Mouse (Mus musculus) MEL (cell line): ENCODE data around the gene Rnf157.

Experiments
- CTCF ChIP-seq, 3 experiments: IDR thresholded peaks in 2 of 3; conservative IDR thresholded peaks in 1 of 3; 2 replicates each; pipeline ENCODE4 v1.5.1; 2011 to 2012; ENCODE audit warnings: low read length in 3 of 3, low read depth in 2 of 3, mild to moderate bottlenecking in 2 of 3, improper control_type of control experiment in 1 of 3, inconsistent platforms in 1 of 3, mixed read lengths in 1 of 3, moderate library complexity in 1 of 3; ENCODE audit not compliant: control insufficient read depth in 1 of 3, insufficient read depth in 1 of 3, poor library complexity in 1 of 3, severe bottlenecking in 1 of 3
- EP300 ChIP-seq, 2 experiments: IDR thresholded peaks; 2 replicates each; pipeline ENCODE4 v1.6.1; 2011; ENCODE audit warnings: improper control_type of control experiment in 2 of 2, low read length in 2 of 2, low read depth in 1 of 2, mild to moderate bottlenecking in 1 of 2
- HCFC1 ChIP-seq: IDR thresholded peaks from 2 replicates; pipeline ENCODE4 v1.6.1; 2012; ENCODE audit warnings: low read depth, mild to moderate bottlenecking, inconsistent platforms, low read length, improper control_type of control experiment, moderate library complexity
- POLR2A ChIP-seq, 2 experiments: IDR thresholded peaks; 2 replicates each; pipeline ENCODE4 v1.6.1; 2011 to 2012; ENCODE audit warnings: low read length in 2 of 2, mild to moderate bottlenecking in 2 of 2, control low read depth in 1 of 2, improper control_type of control experiment in 1 of 2, low read depth in 1 of 2, moderate library complexity in 1 of 2; ENCODE audit not compliant: control insufficient read depth in 1 of 2, insufficient read depth in 1 of 2, poor library complexity in 1 of 2
- SIN3A ChIP-seq: IDR thresholded peaks from 2 replicates; pipeline ENCODE4 v1.6.1; 2012; ENCODE audit warnings: low read length, improper control_type of control experiment, inconsistent platforms
- USF1 ChIP-seq: IDR thresholded peaks from 2 replicates; pipeline ENCODE4 v1.6.1; 2014; ENCODE audit warnings: low read depth, mild to moderate bottlenecking, inconsistent platforms, low read length, improper control_type of control experiment, moderate library complexity
- ZMIZ1 ChIP-seq: IDR thresholded peaks from 2 replicates; pipeline ENCODE4 v1.6.1; 2012; ENCODE audit warnings: low read depth, mild to moderate bottlenecking, inconsistent platforms, low read length, improper control_type of control experiment, moderate library complexity
- ZNF384 ChIP-seq: IDR thresholded peaks from 2 replicates; pipeline ENCODE4 v1.6.1; 2012; ENCODE audit warnings: low read depth, mild to moderate bottlenecking, inconsistent platforms, low read length, improper control_type of control experiment

GRCm38 (mm10) chr11:116358926-116359637 is 53.8 kb downstream of the Rnf157 start:
- no peak for TF ChIP-seq CTCF (IDR thresholded peaks at IDR 0.05 in 2 of 3, conservative IDR thresholded peaks at IDR 0.05 in 1 of 3; ENCODE audit: control insufficient read depth in 1 of 3, insufficient read depth in 1 of 3, low read depth in 2 of 3, low read length in 3 of 3, poor library complexity in 1 of 3, severe bottlenecking in 1 of 3)
- no peak for TF ChIP-seq SIN3A
- no peak for TF ChIP-seq ZMIZ1
- no peak for TF ChIP-seq USF1
- TF ChIP-seq EP300 (IDR thresholded peaks at IDR 0.05; ENCODE audit: low read depth in 1 of 2, low read length in 2 of 2): no peak
- TF ChIP-seq POLR2A (IDR thresholded peaks at IDR 0.05; ENCODE audit: control insufficient read depth in 1 of 2, insufficient read depth in 1 of 2, low read depth in 1 of 2, low read length in 2 of 2, poor library complexity in 1 of 2): no peak
- TF ChIP-seq HCFC1: no peak
- TF ChIP-seq ZNF384: no peak
